Mouse (Mus musculus) lung, adult 2 months (tissue): Measurements from ENCODE around the gene Lrsam1. TPM values are rescaled to one million over a fixed set of nuclear protein-coding genes. Genes with fewer than 3 reads are reported as not detected.

Source experiments
- DNase-seq: peaks from one replicate; pipeline ENCODE4 v3.0.0; 2022
- H3K4me1 ChIP-seq: fragments of 200-500 bp; 2 replicates; pipeline ENCODE4 v1.6.1; 2011; ENCODE audit warnings: low read length; ENCODE audit not compliant: control insufficient read depth, insufficient read depth
- H3K4me3 ChIP-seq: fragments of 200-500 bp; replicated peaks from 2 replicates; pipeline ENCODE3; 2011; ENCODE audit warnings: low read depth, mild to moderate bottlenecking, control low read depth, low read length; ENCODE audit errors: extremely low read depth
- CTCF ChIP-seq: fragments of 200-500 bp; IDR thresholded peaks from 2 replicates; pipeline ENCODE4 v1.5.1; 2011; ENCODE audit warnings: mild to moderate bottlenecking, low read length, control low read depth; ENCODE audit not compliant: insufficient read depth
- POLR2A ChIP-seq: fragments of 200-500 bp; IDR thresholded peaks from 2 replicates; pipeline ENCODE4 v1.6.1; 2011; ENCODE audit warnings: low read depth, mild to moderate bottlenecking, control low read depth, low read length, borderline replicate concordance; ENCODE audit errors: extremely low read depth
- WGBS: fragments of 180-500 bp; shearing (Covaris S2); methylation state at CpG from one replicate; pipeline ENCODE4 v1.1.7; 2018; 5-methylcytosine and 5-hydroxymethylcytosine counted together
- polyA plus RNA-seq: library from polyadenylated mRNA; depleted of rRNA; stranded (reverse); fragments of >200 nt; gene quantifications from 2 replicates; pipeline ENCODE4 v1.2.3, GENCODE M21; 2012

Gene Lrsam1
- polyA plus RNA-seq, 1 experiment: 18.4 TPM

- no peak for TF ChIP-seq CTCF
- TF ChIP-seq POLR2A: 0 out of 2 replicates have a peak, but pooled peaks have one; percentile 18
- WGBS: 46% methylated on average over 11 of the region's 11 CpGs
- Histone ChIP-seq H3K4me3 (no peak overlapping the region), H3K4me1 (peaks cover 20% of the 10 kb centered on the region)
- no peak for DNase-seq
These were observed 43.9 kb downstream of the Lrsam1 start for GRCm38 (mm10) chr2:32917526-32917925.

- 9% methylated on average over 3 of the region's 3 CpGs for WGBS
- Histone ChIP-seq H3K4me1 (peaks cover 20% of the 10 kb centered on the region), H3K4me3 (no peak overlapping the region)
- DNase-seq: peak; percentile 66
- TF ChIP-seq POLR2A (no peak), CTCF (no peak)
These were observed 46.5 kb downstream of the Lrsam1 start for GRCm38 (mm10) chr2:32914896-32915295.

- Histone ChIP-seq H3K4me1 (peaks cover 21% of the 10 kb centered on the region), H3K4me3 (no peak overlapping the region)
- 44% methylated on average over 5 of the region's 5 CpGs for WGBS
- TF ChIP-seq POLR2A (peak; percentile 42; the same call in 1 of the 2 replicates), CTCF (no peak)
- DNase-seq: peak; percentile 74
These were observed 47.1 kb downstream of the Lrsam1 start for GRCm38 (mm10) chr2:32914362-32914761.

- H3K4me1 ChIP-seq: peaks cover 30% of the 10 kb centered on the region
- WGBS: 27% methylated on average over 19 of the region's 19 CpGs
- TF ChIP-seq POLR2A: no peak
- TF ChIP-seq CTCF: peak; percentile 100
- H3K4me3 ChIP-seq: no peak overlapping the region
- peak; percentile 86 for DNase-seq
These were observed 49.1 kb downstream of the Lrsam1 start for GRCm38 (mm10) chr2:32912210-32912804.

- WGBS: 75% methylated on average over 7 of the region's 7 CpGs
- no peak for DNase-seq
- Histone ChIP-seq H3K4me3 (no peak overlapping the region), H3K4me1 (peaks cover 34% of the 10 kb centered on the region)
- TF ChIP-seq POLR2A (no peak), CTCF (no peak)
These were observed 49.7 kb downstream of the Lrsam1 start for GRCm38 (mm10) chr2:32911639-32912182.

- H3K4me1 ChIP-seq: peaks cover 41% of the 10 kb centered on the region
These were observed 52.6 kb downstream of the Lrsam1 start for GRCm38 (mm10) chr2:32908796-32909195.

GRCm38 (mm10) chr2:32908272-32908671 is 53.1 kb downstream of the Lrsam1 start:
- Histone ChIP-seq H3K4me1 (peaks cover 46% of the 10 kb centered on the region), H3K4me3 (no peak overlapping the region)
- TF ChIP-seq POLR2A (no peak), CTCF (no peak)
- WGBS: 20% methylated on average over 6 of the region's 6 CpGs
- DNase-seq: no peak

More at GRCm38 (mm10) chr2:32908796-32909195, 52.6 kb downstream of the Lrsam1 start:
- TF ChIP-seq CTCF (no peak), POLR2A (no peak)
- WGBS: 16% methylated on average over 11 of the region's 11 CpGs
- no peak for DNase-seq
- H3K4me3 ChIP-seq: no peak overlapping the region

GRCm38 (mm10) chr2:32907442-32907841 is 54.0 kb downstream of the Lrsam1 start:
- no peak for DNase-seq
- 32% methylated on average over 8 of the region's 8 CpGs for WGBS
- 0 out of 2 replicates have a peak, but pooled peaks have one; percentile 7 for TF ChIP-seq POLR2A
- TF ChIP-seq CTCF: no peak
- no peak overlapping the region for H3K4me3 ChIP-seq
- peaks cover 46% of the 10 kb centered on the region for H3K4me1 ChIP-seq

- H3K4me1 ChIP-seq: peaks cover 49% of the 10 kb centered on the region
- no peak overlapping the region for H3K4me3 ChIP-seq
- TF ChIP-seq POLR2A (no peak), CTCF (no peak)
- WGBS: 51% methylated on average over 8 of the region's 8 CpGs
- no peak for DNase-seq
These were observed 56.1 kb downstream of the Lrsam1 start for GRCm38 (mm10) chr2:32905297-32905696.

GRCm38 (mm10) chr2:32904637-32905036 is 56.8 kb downstream of the Lrsam1 start:
- TF ChIP-seq CTCF (no peak), POLR2A (no peak)

More at GRCm38 (mm10) chr2:32904637-32905036, 56.8 kb downstream of the Lrsam1 start:
- DNase-seq: no peak
- Histone ChIP-seq H3K4me1 (peaks cover 52% of the 10 kb centered on the region), H3K4me3 (no peak overlapping the region)
- WGBS: 49% methylated on average over 5 of the region's 5 CpGs
